In the genomic region with DNA sequence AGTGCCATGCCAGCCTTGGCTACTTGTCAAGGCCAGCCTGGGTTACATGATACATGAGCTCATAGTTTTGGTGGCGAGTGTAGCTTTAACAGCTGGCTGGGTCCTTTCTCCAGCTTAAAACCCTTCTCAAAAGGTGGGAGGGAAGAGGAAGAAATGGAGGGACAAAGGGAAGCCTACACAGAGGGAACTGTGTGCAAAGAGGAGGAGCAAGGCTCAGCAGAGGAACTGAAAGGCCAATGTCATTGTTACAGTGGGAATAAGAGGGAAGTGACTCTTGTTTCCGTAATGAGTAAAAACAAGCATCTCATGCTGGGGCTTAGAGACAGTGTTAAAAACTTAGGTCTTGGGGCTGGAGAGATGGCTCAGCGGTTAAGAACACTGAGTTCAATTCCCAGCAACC, we compare ENCODE assay signal across 17 mouse cellular contexts. TPM values are rescaled to one million over a fixed set of nuclear protein-coding genes. Genes with fewer than 3 reads are reported as not detected.
DNase-seq lines count a peak whose midpoint lies in the region; ATAC-seq and TF ChIP-seq lines count a peak whose summit lies in the region.
"Had no signal": no experiment of that assay in that cellular context is flagged by ENCODE, and none has a peak within 500 bp of the region (broad histone marks: within the 10 kb centered on the region; RNA-seq: fewer than 3 reads in every experiment).

No protein-coding gene starts in this region.

- 81% methylated on average over 3 of the region's 3 CpGs for whole genome bisulfite sequencing in liver, adult 2 months
- WGBS in liver, embryonic 12.5 days (ENCODE audit: insufficient replicate concordance), result 53% methylated on average over 3 of the region's 3 CpGs

- no peaks in the 10 kb centered on the region for H3K36me3 ChIP-seq in liver, adult 2 months (ENCODE audit: control insufficient read depth, insufficient read depth, low read length)
- no peaks in the 10 kb centered on the region for H3K36me3 ChIP-seq in liver, embryonic 12.5 days
- H3K36me3 ChIP-seq: embryonic facial prominence, embryonic 15.5 days; midbrain, embryonic 12.5 days had no signal

- ATAC-seq in liver, embryonic 12.5 days, result no peak
- ATAC-seq: hindbrain, embryonic 16.5 days had no signal

- DNase-seq in gastrocnemius, adult 2 months, result peak; percentile 20
- DNase-seq in gastrocnemius, postnatal 14 days, result no peak
- DNase-seq in liver, adult 2 months (ENCODE audit: extremely low read depth, low read depth, low spot score), result peak; percentile 43
- DNase-seq in monocyte, adult 2 months (ENCODE audit: low read depth in 1 of 2, low spot score in 2 of 2), result peak; percentile 46 to 61
- DNase-seq in layer of hippocampus, postnatal 36 days, result no peak
- DNase-seq in left cerebral cortex, postnatal 4 days, result no peak
- DNase-seq: adrenal gland, postnatal 14 days; embryo, embryonic 11 days; kidney, adult 18-20 months; kidney, postnatal 14 days; thymus, adult 18-20 months had no signal

- no peak for TF ChIP-seq CTCF in gastrocnemius, adult 2 months (IDR thresholded peaks at IDR 0.05)
- no peak for TF ChIP-seq CTCF in liver, adult 2 months (IDR thresholded peaks at IDR 0.05; ENCODE audit: low read depth, low read length)

- no peaks in the 10 kb centered on the region for H3K27me3 ChIP-seq in liver, adult 2 months (ENCODE audit: control insufficient read depth, insufficient read depth, low read length)
- H3K27me3 ChIP-seq in liver, embryonic 12.5 days (replicated peaks), result peaks cover 24% of the 10 kb centered on the region
- H3K27me3 ChIP-seq: embryonic facial prominence, embryonic 15.5 days had no signal

- intact Hi-C loops in gastrocnemius, adult 2 months (cut with DNase I), result no loop called here
- intact Hi-C loops in gastrocnemius, postnatal 14 days (cut with DNase I; ENCODE audit: low total_unique reads), result no loop called here
- intact Hi-C loops in left cerebral cortex, postnatal 4 days (cut with DNase I), result no loop called here

- no peak overlapping the region for H3K4me2 ChIP-seq in liver, embryonic 12.5 days
- H3K4me2 ChIP-seq: embryonic facial prominence, embryonic 15.5 days; liver, embryonic 11.5 days; midbrain, embryonic 12.5 days had no signal

- H3K9me3 ChIP-seq in liver, embryonic 12.5 days (replicated peaks), result no peaks in the 10 kb centered on the region
- H3K9me3 ChIP-seq: embryonic facial prominence, embryonic 15.5 days; midbrain, embryonic 12.5 days had no signal

- H3K79me2 ChIP-seq in liver, adult 2 months (ENCODE audit: control insufficient read depth, insufficient read depth, low read length), result peaks cover 4% of the 10 kb centered on the region; the same call in 1 of the 2 replicates

- TF ChIP-seq POLR2A in liver, adult 2 months (IDR thresholded peaks at IDR 0.05; ENCODE audit: extremely low read depth, insufficient read depth, low read length), result no peak

- no peak overlapping the region for H3K4me3 ChIP-seq in gastrocnemius, adult 2 months
- no peak overlapping the region for H3K4me3 ChIP-seq in liver, adult 2 months (ENCODE audit: insufficient read depth, low read depth, low read length)
- H3K4me3 ChIP-seq in liver, embryonic 12.5 days, result no peak overlapping the region
- no peak overlapping the region for H3K4me3 ChIP-seq in brown adipose tissue, adult 24 weeks (ENCODE audit: insufficient read depth, low read depth, low read length)
- H3K4me3 ChIP-seq: embryonic facial prominence, embryonic 15.5 days; midbrain, embryonic 12.5 days had no signal

- peak overlapping the region; percentile 29 for H3K27ac ChIP-seq in gastrocnemius, adult 2 months
- no peak overlapping the region for H3K27ac ChIP-seq in liver, adult 2 months (replicated peaks; ENCODE audit: insufficient read depth, low read depth, low read length)
- H3K27ac ChIP-seq in liver, embryonic 12.5 days, result no peak overlapping the region
- peak overlapping the region; percentile 90 for H3K27ac ChIP-seq in brown adipose tissue, adult 24 weeks (replicated peaks; ENCODE audit: low read depth, low read length)
- H3K27ac ChIP-seq: embryonic facial prominence, embryonic 15.5 days; midbrain, embryonic 12.5 days had no signal

- peaks cover 2% of the 10 kb centered on the region; the same call in 1 of the 2 replicates for H3K4me1 ChIP-seq in liver, adult 2 months (ENCODE audit: control insufficient read depth, insufficient read depth, low read length)
- H3K4me1 ChIP-seq in liver, embryonic 12.5 days, result peaks cover 22% of the 10 kb centered on the region
- peaks cover 14% of the 10 kb centered on the region; the same call in 1 of the 2 replicates for H3K4me1 ChIP-seq in brown adipose tissue, adult 24 weeks (ENCODE audit: control insufficient read depth, insufficient read depth, insufficient read length, low read length)

- no peak overlapping the region for H3K9ac ChIP-seq in liver, adult 2 months (ENCODE audit: low read depth, low read length)
- no peak overlapping the region for H3K9ac ChIP-seq in liver, embryonic 12.5 days
- H3K9ac ChIP-seq: embryonic facial prominence, embryonic 15.5 days; midbrain, embryonic 12.5 days had no signal

RNA-seq across cellular contexts. Expression of a gene that starts 3.4 kb away (rescaled TPM):
- total RNA-seq in gastrocnemius, adult 2 months (2021), result 1 to 10 TPM; 6.7 to 9.7 TPM
- total RNA-seq in gastrocnemius, postnatal 14 days (2021), result 10 to 100 TPM; 10.1 to 10.3 TPM
- 39.7 and 40.7 TPM in 2 replicates for total RNA-seq in liver, adult 2 months (2014; rRNA removed)
- 1.7 and 1.8 TPM in 2 replicates for polyA plus RNA-seq in liver, adult 2 months (2012; rRNA removed)
- 8.9 and 9.4 TPM in 2 replicates for polyA plus RNA-seq in liver, embryonic 12.5 days (2016; fragmentation: Nextera tagmentation; extraction: Ambion mirVana)
- polyA plus RNA-seq in brown adipose tissue, adult 24 weeks (2012; ENCODE audit: insufficient read depth, insufficient read length, missing spikeins), result 16.4 and 17.4 TPM in 2 replicates
- total RNA-seq in layer of hippocampus, postnatal 36 days (2021), result 10 to 100 TPM; 28.5 to 30.0 TPM
- total RNA-seq in left cerebral cortex, postnatal 4 days (2021), result 10 to 100 TPM; 21.0 to 25.5 TPM

RNA-seq across cellular contexts. Expression of a gene that starts 57.5 kb away (rescaled TPM):
- total RNA-seq in gastrocnemius, adult 2 months (2021), result 1 to 10 TPM; 3.9 to 7.7 TPM
- 10 to 100 TPM; 11.5 to 13.5 TPM for total RNA-seq in gastrocnemius, postnatal 14 days (2021)
- total RNA-seq in liver, adult 2 months (2014; rRNA removed), result 4.7 and 5.5 TPM in 2 replicates
- 0.36 and 0.65 TPM in 2 replicates for polyA plus RNA-seq in liver, adult 2 months (2012; rRNA removed)
- polyA plus RNA-seq in liver, embryonic 12.5 days (2016; fragmentation: Nextera tagmentation; extraction: Ambion mirVana), result 3.3 and 3.5 TPM in 2 replicates
- polyA plus RNA-seq in brown adipose tissue, adult 24 weeks (2012; ENCODE audit: insufficient read depth, insufficient read length, missing spikeins), result 5.2 and 9.1 TPM in 2 replicates
- total RNA-seq in layer of hippocampus, postnatal 36 days (2021), result 10 to 100 TPM; 25.4 to 25.6 TPM
- 10 to 100 TPM; 38.6 to 43.5 TPM for total RNA-seq in left cerebral cortex, postnatal 4 days (2021)

Comparison
In these comparisons a context has a peak if more than half of its experiments do, and no peak if none do; other contexts are left out.
1. DNase-seq: peak in gastrocnemius, adult 2 months (single experiment), liver, adult 2 months (single experiment) and monocyte, adult 2 months (2 of 2); none in gastrocnemius, postnatal 14 days (single experiment), layer of hippocampus, postnatal 36 days (0 of 2) and left cerebral cortex, postnatal 4 days (single experiment).
2. H3K27ac ChIP-seq: peak in gastrocnemius, adult 2 months (single experiment) and brown adipose tissue, adult 24 weeks (single experiment); none in liver, adult 2 months (single experiment) and liver, embryonic 12.5 days (single experiment).